Mouse (Mus musculus): Measurements from ENCODE around the gene Gm10375.
"Not testable (repeated sequence)": the region's sequence is repeated elsewhere in the genome, so short reads cannot be mapped to it uniquely, and the experiment has no call there.

The Gm10375 gene

DNA sequence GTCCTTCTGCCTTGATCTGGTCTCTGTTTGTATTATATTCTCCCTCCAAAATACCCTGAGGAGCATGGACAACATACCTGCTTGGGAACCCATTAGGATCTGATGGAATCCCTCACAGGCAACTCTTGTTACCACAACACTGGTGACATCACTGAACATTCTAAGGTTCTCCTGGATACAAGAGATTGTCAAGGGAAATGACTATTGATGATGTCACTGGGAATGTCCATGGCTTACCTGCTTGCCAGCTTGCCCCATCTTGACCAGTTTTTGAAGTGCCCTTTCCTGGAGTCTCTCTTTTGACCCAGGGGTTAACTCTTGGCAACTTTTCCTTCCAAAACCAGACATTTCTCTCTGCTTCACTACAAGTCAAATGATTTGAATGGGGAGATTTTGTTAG lies at the start of gene Gm10375:
Gene Gm10375, minus strand, starts transcription at position 101 of the 400 bp plus-strand sequence.
- ATAC-seq (ENCODE audit: insufficient number of reproducible peaks, low FRiP score, low TSS enrichment): not testable (repeated sequence)

DNA sequence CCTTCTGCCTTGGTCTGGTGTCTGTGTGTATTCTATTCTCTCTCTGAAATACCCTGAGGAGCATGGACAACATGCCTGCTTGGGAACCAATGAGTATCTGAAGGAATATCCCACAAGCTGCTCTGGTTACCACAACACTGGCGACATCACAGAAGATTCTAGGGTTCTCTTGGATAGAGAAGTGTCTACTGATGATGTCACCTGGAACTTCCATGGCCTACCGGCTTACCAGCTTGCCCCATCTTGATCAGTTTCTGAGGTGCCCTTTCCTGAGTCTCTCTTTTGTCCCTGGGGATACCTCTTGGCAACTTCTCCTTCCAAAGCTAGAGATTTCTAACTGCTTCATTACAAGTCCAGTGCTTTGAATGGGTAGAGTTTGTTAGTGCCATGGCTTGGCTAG lies 28.8 kb downstream of the Gm10375 start, which contains the start of gene Gm17654:
Gene Gm17654, minus strand, starts transcription at position 101 of the 400 bp plus-strand sequence.
- not testable (repeated sequence) for ATAC-seq (ENCODE audit: insufficient number of reproducible peaks, low FRiP score, low TSS enrichment)

DNA sequence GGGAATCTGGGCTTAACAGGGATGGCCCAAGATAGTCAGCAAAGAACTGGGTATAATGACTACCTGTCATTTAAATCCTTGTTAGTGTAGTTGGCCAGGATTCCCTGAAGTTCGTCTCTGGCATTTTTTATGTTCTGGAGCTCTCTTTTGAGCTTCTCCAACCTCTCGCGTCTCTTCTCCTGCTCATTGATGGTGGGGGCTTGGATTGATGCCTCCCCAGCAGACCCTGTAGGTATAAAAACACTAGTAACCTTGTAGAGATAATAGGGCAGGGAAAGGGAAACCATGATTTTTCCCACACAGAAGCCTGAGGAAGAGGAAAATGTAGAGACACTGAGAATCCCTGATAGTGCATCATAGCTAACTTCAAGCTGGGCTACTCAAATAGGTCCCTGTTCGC lies 29.8 kb downstream of the Gm10375 start:
- ATAC-seq (ENCODE audit: insufficient number of reproducible peaks, low FRiP score, low TSS enrichment): not testable (repeated sequence)
